Mouse (Mus musculus) splenic B cell, adult 2 months (primary cell): ENCODE data around the gene Otud1.

Experiments
- DNase-seq: peaks from one replicate; pipeline ENCODE4 v3.0.0-alpha.2; 2011; ENCODE audit warnings: low read depth, low spot score
- H3K27me3 ChIP-seq: 2 replicates; pipeline ENCODE4 v1.6.1; 2012; ENCODE audit warnings: mild to moderate bottlenecking, low read length, moderate library complexity, mixed read lengths; ENCODE audit not compliant: control insufficient read depth, poor library complexity, insufficient read depth, severe bottlenecking
- H3K36me3 ChIP-seq: 2 replicates; pipeline ENCODE4 v1.6.1; 2012; ENCODE audit warnings: mild to moderate bottlenecking, low read length, moderate library complexity, mixed read lengths; ENCODE audit not compliant: control insufficient read depth, poor library complexity, insufficient read depth, severe bottlenecking

The Otud1 gene

DNA sequence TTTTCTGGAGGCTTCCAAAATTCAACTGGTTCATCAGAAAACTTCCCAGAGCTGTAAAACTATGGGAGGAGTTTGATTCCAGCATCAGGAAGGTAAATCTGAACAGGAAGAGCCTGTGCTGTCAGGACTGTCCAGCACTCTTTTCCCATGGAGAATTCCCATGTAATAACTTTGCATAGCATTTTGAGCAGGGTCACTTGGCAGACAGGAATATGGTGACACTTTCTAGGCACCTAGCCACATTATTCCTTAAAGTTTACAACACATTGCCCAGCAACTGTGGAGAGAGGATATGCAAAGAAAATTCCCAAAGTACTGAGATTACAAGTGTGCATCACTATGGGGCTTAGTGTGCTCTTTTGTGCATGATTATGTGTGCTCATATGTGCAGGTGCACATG, 46.7 kb downstream of the Otud1 start:
- Histone ChIP-seq H3K27me3 (no peaks in the 10 kb centered on the region), H3K36me3 (no peaks in the 10 kb centered on the region)
- no peak for DNase-seq

DNA sequence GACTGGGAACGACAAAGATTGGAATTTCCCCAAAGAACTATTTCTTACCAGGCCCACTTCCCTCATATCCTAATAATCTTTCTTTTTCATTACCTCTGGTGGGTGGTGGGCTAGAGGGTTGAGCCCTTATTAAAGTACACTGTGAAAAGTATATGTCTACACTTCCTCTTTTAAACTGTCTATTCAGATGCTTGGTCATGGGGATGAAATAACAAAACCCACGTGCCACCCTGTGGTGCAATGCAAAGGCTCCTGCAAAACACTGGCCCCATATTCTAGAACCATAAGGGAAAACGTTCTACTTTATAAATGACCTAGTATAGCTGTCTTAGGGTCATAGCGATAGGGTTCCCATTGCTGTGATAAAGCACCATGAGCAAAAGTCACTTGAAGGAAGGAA, 49.3 kb downstream of the Otud1 start:
- Histone ChIP-seq H3K27me3 (no peaks in the 10 kb centered on the region), H3K36me3 (no peaks in the 10 kb centered on the region)
- DNase-seq: peak; percentile 12
